In the genomic region with DNA sequence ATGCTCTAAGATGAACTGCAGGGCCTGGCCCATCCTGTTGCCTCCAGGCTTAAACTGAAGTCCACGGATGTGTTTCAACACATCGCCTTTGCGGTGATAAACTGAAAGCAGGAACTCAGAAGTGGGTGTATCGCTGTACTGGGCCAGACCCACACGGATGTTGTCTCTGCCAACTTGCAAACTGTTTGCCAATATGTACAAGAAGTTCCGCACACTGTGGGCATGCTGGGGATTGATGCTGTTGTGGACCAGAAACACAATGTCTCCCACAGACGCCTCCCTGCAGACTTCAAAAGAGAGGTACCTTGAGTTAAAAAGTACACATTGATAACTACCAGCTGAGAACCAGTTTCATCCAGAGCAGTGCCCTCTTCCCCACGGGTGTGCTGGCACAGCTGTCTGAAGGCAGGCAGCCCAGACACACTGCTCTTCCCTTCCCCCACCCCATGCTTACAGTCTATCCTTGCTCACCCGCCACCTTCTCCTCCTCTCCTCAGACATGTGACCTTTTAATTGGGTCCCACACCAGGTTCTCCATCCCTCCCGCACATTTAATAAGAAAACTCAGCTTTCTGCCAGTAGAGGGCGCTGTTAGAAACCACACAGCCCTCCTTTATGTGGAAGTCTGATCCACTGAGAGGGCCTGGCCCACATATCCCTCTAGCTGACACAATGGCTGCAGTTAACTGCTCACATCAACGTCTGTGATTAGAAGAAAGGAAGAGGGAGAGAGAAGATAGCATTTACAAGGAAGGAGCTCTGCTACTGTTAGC, we compare ENCODE assay signal across 10 mouse cellular contexts. TPM values are rescaled to one million over a fixed set of nuclear protein-coding genes. Genes with fewer than 3 reads are reported as not detected.
DNase-seq lines count a peak whose midpoint lies in the region; ATAC-seq and TF ChIP-seq lines count a peak whose summit lies in the region.
"Had no signal": no experiment of that assay in that cellular context is flagged by ENCODE, and none has a peak within 500 bp of the region (broad histone marks: within the 10 kb centered on the region; RNA-seq: fewer than 3 reads in every experiment).

No protein-coding gene starts in this region.

- peak; percentile 51; the same call in 1 of the 2 replicates for ATAC-seq in hindbrain, postnatal 0 days

- no peak overlapping the region for H3K4me3 ChIP-seq in heart, embryonic 10.5 days
- H3K4me3 ChIP-seq in MEL (ENCODE audit: control insufficient read depth in 1 of 2, insufficient read depth in 1 of 2, low read depth in 2 of 2, low read length in 2 of 2) = no peak overlapping the region
- H3K4me3 ChIP-seq in hindbrain, postnatal 0 days (ENCODE audit: low read length) = no peak overlapping the region
- H3K4me3 ChIP-seq: embryonic facial prominence, embryonic 13.5 days; liver, embryonic 15.5 days had no signal

- H3K4me2 ChIP-seq in hindbrain, postnatal 0 days (ENCODE audit: low read depth, low read length) = no peak overlapping the region
- H3K4me2 ChIP-seq: embryonic facial prominence, embryonic 13.5 days; liver, embryonic 15.5 days had no signal

- H3K4me1 ChIP-seq in heart, embryonic 10.5 days = no peaks in the 10 kb centered on the region
- H3K4me1 ChIP-seq in MEL (ENCODE audit: control insufficient read depth in 1 of 2, insufficient read depth in 2 of 2, low read length in 2 of 2) = no peaks in the 10 kb centered on the region
- H3K4me1 ChIP-seq in hindbrain, postnatal 0 days (ENCODE audit: insufficient read depth, low read length) = no peaks in the 10 kb centered on the region
- H3K4me1 ChIP-seq: embryonic facial prominence, embryonic 13.5 days; liver, embryonic 15.5 days had no signal

- no peaks in the 10 kb centered on the region for H3K79me2 ChIP-seq in MEL (ENCODE audit: control insufficient read depth, insufficient read depth, low read length, poor library complexity)

- H3K27me3 ChIP-seq in heart, embryonic 10.5 days (ENCODE audit: insufficient read depth, poor library complexity, severe bottlenecking) = no peaks in the 10 kb centered on the region
- no peaks in the 10 kb centered on the region for H3K27me3 ChIP-seq in MEL (ENCODE audit: control insufficient read depth in 1 of 2, insufficient read depth in 2 of 2, low read length in 2 of 2)
- H3K27me3 ChIP-seq in hindbrain, postnatal 0 days (ENCODE audit: insufficient read depth, low read length) = no peaks in the 10 kb centered on the region
- H3K27me3 ChIP-seq: embryonic facial prominence, embryonic 13.5 days; liver, embryonic 15.5 days had no signal

- intact Hi-C loops in left cerebral cortex, postnatal 36 days (cut with DNase I) = no loop called here

- peak; percentile 10 for DNase-seq in heart, adult 8-10 months (ENCODE audit: low spot score)
- DNase-seq in heart, embryonic 10.5 days (ENCODE audit: low spot score) = no peak
- peak; percentile 29 for DNase-seq in MEL (ENCODE audit: low read depth, low spot score)
- DNase-seq in cerebellum, postnatal 36 days = peak; percentile 18 to 20
- peak; percentile 56 for DNase-seq in hindbrain, postnatal 0 days (ENCODE audit: low spot score)
- peak; percentile 29 to 30 for DNase-seq in left cerebral cortex, postnatal 36 days (ENCODE audit: low spot score in 2 of 2)
- peak; percentile 85 for DNase-seq in retina, postnatal 1 day
- no peak for DNase-seq in MN1 (ENCODE audit: low spot score)

- H3K9me3 ChIP-seq in heart, embryonic 10.5 days = no peaks in the 10 kb centered on the region
- H3K9me3 ChIP-seq in MEL (replicated peaks; ENCODE audit: insufficient read depth, low read length) = no peaks in the 10 kb centered on the region
- no peaks in the 10 kb centered on the region for H3K9me3 ChIP-seq in hindbrain, postnatal 0 days (ENCODE audit: low read length)
- H3K9me3 ChIP-seq: embryonic facial prominence, embryonic 13.5 days; liver, embryonic 15.5 days had no signal

- TF ChIP-seq POLR2A in MEL (IDR thresholded peaks at IDR 0.05; ENCODE audit: control insufficient read depth in 1 of 2, insufficient read depth in 1 of 2, low read depth in 1 of 2, low read length in 2 of 2, poor library complexity in 1 of 2) = no peak

- H3K9ac ChIP-seq in MEL (ENCODE audit: control insufficient read depth, low read depth, low read length, poor library complexity, severe bottlenecking) = no peak overlapping the region
- no peak overlapping the region for H3K9ac ChIP-seq in hindbrain, postnatal 0 days (replicated peaks; ENCODE audit: low read length)
- H3K9ac ChIP-seq: embryonic facial prominence, embryonic 13.5 days; liver, embryonic 15.5 days had no signal

- no peak; the same call in none of the 2 replicates for TF ChIP-seq RAD21 in MEL (IDR thresholded peaks at IDR 0.05; ENCODE audit: low read depth, low read length)

- TF ChIP-seq EP300 in MEL (IDR thresholded peaks at IDR 0.05; ENCODE audit: low read depth in 1 of 2, low read length in 2 of 2) = no peak

- no peaks in the 10 kb centered on the region for H3K36me3 ChIP-seq in heart, embryonic 10.5 days
- H3K36me3 ChIP-seq in MEL (ENCODE audit: control insufficient read depth in 1 of 2, insufficient read depth in 2 of 2, low read length in 2 of 2) = no peaks in the 10 kb centered on the region
- H3K36me3 ChIP-seq in hindbrain, postnatal 0 days (ENCODE audit: insufficient read depth, low read length) = no peaks in the 10 kb centered on the region
- H3K36me3 ChIP-seq: embryonic facial prominence, embryonic 13.5 days; liver, embryonic 15.5 days had no signal

- WGBS in heart, embryonic 10.5 days = 57% methylated on average over 12 of the region's 12 CpGs
- 54% methylated on average over 12 of the region's 12 CpGs for WGBS in hindbrain, postnatal 0 days

- no peak overlapping the region for H3K27ac ChIP-seq in heart, embryonic 10.5 days
- H3K27ac ChIP-seq in MEL (ENCODE audit: control insufficient read depth, low read depth, low read length) = no peak overlapping the region
- H3K27ac ChIP-seq in hindbrain, postnatal 0 days = no peak overlapping the region
- H3K27ac ChIP-seq: embryonic facial prominence, embryonic 13.5 days; liver, embryonic 15.5 days had no signal

- peak; percentile 27 to 46 (median 42); a peak in 5 of 6 replicates for TF ChIP-seq CTCF in MEL (IDR thresholded peaks at IDR 0.05 in 2 of 3, conservative IDR thresholded peaks at IDR 0.05 in 1 of 3; ENCODE audit: control insufficient read depth in 1 of 3, insufficient read depth in 1 of 3, low read depth in 2 of 3, low read length in 3 of 3, poor library complexity in 1 of 3, severe bottlenecking in 1 of 3)
- TF ChIP-seq CTCF in hindbrain, postnatal 0 days (IDR thresholded peaks at IDR 0.05; ENCODE audit: low read depth) = peak; percentile 63

TF ChIP-seq in MEL, 35 proteins besides CTCF, POLR2A, EP300 and RAD21:
- TF ChIP-seq SMC3 (IDR thresholded peaks at IDR 0.05; ENCODE audit: low read depth, low read length) = peak; percentile 38
- TF ChIP-seq ZC3H11A (IDR thresholded peaks at IDR 0.05; ENCODE audit: low read depth, low read length) = no peak

RNA-seq across cellular contexts. Expression of a gene that starts 16.1 kb away (rescaled TPM):
- not detected for total RNA-seq in heart, adult 8-10 months (2022)
- polyA plus RNA-seq in heart, embryonic 10.5 days (2016; fragmentation: Nextera tagmentation; extraction: Ambion mirVana) = 0.01 TPM in 1 of 2 replicates, not detected in the other
- not detected in 2 replicates for total RNA-seq in MEL (2012; rRNA removed)
- not detected for polyA plus RNA-seq in MEL (2012; ENCODE audit: insufficient read depth in 1 of 2, insufficient read length in 2 of 2, low read depth in 1 of 2, low replicate concordance in 2 of 2, missing spikeins in 1 of 2)
- total RNA-seq in hindbrain, postnatal 0 days (2014; rRNA removed) = 0.54 and 1.3 TPM in 2 replicates
- 0.73 and 1.0 TPM in 2 replicates for polyA plus RNA-seq in hindbrain, postnatal 0 days (2015; fragmentation: Nextera tagmentation; extraction: Ambion mirVana)
- total RNA-seq in left cerebral cortex, postnatal 36 days (2021) = 1 to 10 TPM; 1.6 to 3.5 TPM
- polyA plus RNA-seq: liver, embryonic 15.5 days had no signal

Comparison
In these comparisons a context has a peak if more than half of its experiments do, and no peak if none do; other contexts are left out.
1. DNase-seq: peak in heart, adult 8-10 months (single experiment), MEL (single experiment), cerebellum, postnatal 36 days (2 of 2), hindbrain, postnatal 0 days (single experiment), left cerebral cortex, postnatal 36 days (2 of 2) and retina, postnatal 1 day (single experiment); none in heart, embryonic 10.5 days (single experiment) and MN1 (single experiment).